Mouse (Mus musculus) heart, embryonic 14.5 days (tissue): ENCODE data around the gene B3gnt8. TPM values are rescaled to one million over a fixed set of nuclear protein-coding genes. Genes with fewer than 3 reads are reported as not detected.

ENCODE experiments used
- ATAC-seq: fragments of 200-750 bp; cut with Nextera tagmentation; 2 replicates; pipeline ENCODE4 v1.8.0; 2017; ENCODE audit warnings: low read depth, moderate TSS enrichment; ENCODE audit not compliant: insufficient number of reproducible peaks, insufficient read depth, low FRiP score
- H3K27ac ChIP-seq, 2 experiments: fragments of 200-500 bp in 1 of 2; fragments of 300-500 bp in 1 of 2; sonication (generic) in 1 of 2; replicated peaks in 1 of 2; 2 replicates each; pipeline ENCODE4 v1.5.1; 2012 to 2014; ENCODE audit warnings: low read depth in 2 of 2, low read length in 2 of 2, control low read depth in 1 of 2, mild to moderate bottlenecking in 1 of 2, mixed read lengths in 1 of 2; ENCODE audit not compliant: control insufficient read depth in 1 of 2, insufficient read depth in 1 of 2
- H3K27me3 ChIP-seq: fragments of 300-500 bp; sonication (generic); 2 replicates; pipeline ENCODE4 v1.6.1; 2014; ENCODE audit warnings: mild to moderate bottlenecking, low read length, control low read depth; ENCODE audit not compliant: control insufficient read depth, insufficient read depth
- H3K36me3 ChIP-seq: fragments of 300-500 bp; sonication (generic); 2 replicates; pipeline ENCODE4 v1.6.1; 2014; ENCODE audit warnings: mild to moderate bottlenecking, control low read depth, low read length, mixed read lengths; ENCODE audit not compliant: control insufficient read depth, insufficient read depth
- H3K4me1 ChIP-seq, 2 experiments: fragments of 200-500 bp in 1 of 2; fragments of 300-500 bp in 1 of 2; sonication (generic) in 1 of 2; 2 replicates each; pipeline ENCODE4 v1.6.1; 2012 to 2014; ENCODE audit warnings: low read length in 2 of 2, control low read depth in 1 of 2, mixed read lengths in 1 of 2; ENCODE audit not compliant: control insufficient read depth in 2 of 2, insufficient read depth in 2 of 2
- H3K4me2 ChIP-seq: fragments of 300-500 bp; sonication (generic); 2 replicates; pipeline ENCODE4 v1.6.1; 2014; ENCODE audit warnings: mild to moderate bottlenecking, low read length
- H3K4me3 ChIP-seq, 2 experiments: fragments of 200-500 bp in 1 of 2; fragments of 300-500 bp in 1 of 2; sonication (generic) in 1 of 2; 2 replicates each; pipeline ENCODE4 v1.5.1; 2012 to 2014; ENCODE audit warnings: low read length in 2 of 2, mild to moderate bottlenecking in 2 of 2, control low read depth in 1 of 2, low read depth in 1 of 2, moderate library complexity in 1 of 2; ENCODE audit not compliant: control insufficient read depth in 1 of 2, insufficient read depth in 1 of 2
- H3K9ac ChIP-seq: fragments of 300-500 bp; sonication (generic); 2 replicates; pipeline ENCODE4 v1.6.1; 2014; ENCODE audit warnings: mild to moderate bottlenecking, low read length
- H3K9me3 ChIP-seq: fragments of 300-500 bp; sonication (generic); 2 replicates; pipeline ENCODE4 v1.6.1; 2016; ENCODE audit warnings: low read length, control low read depth; ENCODE audit not compliant: control insufficient read depth
- WGBS: fragments of 180-500 bp; shearing (Covaris S2); extraction: QIAGEN DNeasy Blood & Tissue Kit; methylation state at CpG from one replicate; pipeline ENCODE4 v1.1.7; 2014; 5-methylcytosine and 5-hydroxymethylcytosine counted together
- polyA plus RNA-seq: library from polyadenylated mRNA; unstranded; fragments of >200 nt; fragmentation: Nextera tagmentation; extraction: Ambion mirVana; gene quantifications from 2 replicates; pipeline ENCODE4 v1.2.1, GENCODE M21; 2014

Gene B3gnt8
- polyA plus RNA-seq, 1 experiment from 2014 or later: 3.5 TPM

DNA sequence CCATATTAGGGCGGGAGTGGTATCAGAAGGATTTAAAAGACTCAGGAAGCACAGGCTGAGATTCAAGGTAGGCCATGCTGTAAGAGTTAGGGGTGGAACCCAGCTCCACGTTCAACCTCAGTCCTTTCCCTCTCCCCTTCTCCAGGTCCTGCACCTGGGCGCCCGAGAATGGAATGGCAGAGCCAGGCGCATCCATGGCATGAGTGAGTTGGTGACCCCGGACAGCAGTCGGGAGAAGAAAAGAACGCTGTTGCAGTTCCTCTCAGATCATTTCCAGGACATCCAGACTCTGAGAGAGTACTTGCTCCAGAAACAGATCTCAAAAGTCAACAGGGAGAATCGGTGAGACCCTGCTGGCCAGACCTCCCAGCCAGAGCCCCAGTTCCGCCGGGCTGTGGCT is 5.7 kb upstream of the B3gnt8 start:
- WGBS: 90% methylated on average over 11 of the region's 11 CpGs
- ATAC-seq: no peak

DNA sequence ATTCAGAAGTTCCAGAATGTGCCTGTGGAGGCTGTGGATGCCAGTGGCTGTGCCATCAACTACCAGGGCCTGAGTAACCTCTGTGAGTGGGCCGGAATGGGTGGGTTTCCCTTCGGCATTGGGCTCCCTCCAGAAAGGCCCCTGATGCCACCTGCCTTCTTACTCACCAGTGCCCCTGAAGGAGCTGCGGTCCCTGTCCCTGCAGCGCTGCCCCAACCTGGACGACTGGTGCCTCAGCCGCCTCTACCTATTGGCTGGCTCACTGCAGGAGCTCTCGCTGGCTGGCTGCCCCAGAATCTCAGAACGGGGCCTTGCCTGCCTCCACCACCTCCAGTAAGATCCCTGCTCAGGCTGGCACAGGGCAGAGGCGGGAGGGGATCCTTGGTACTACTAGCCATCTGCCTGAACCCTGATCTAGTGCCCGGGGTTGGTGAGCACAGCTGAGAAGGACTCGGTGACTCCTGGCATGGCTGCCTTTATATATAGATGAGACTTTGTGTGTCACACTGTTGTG is 2.5 kb upstream of the B3gnt8 start:
- no peak for ATAC-seq
- 88% methylated on average over 11 of the region's 11 CpGs for WGBS
- no peak overlapping the region for H3K4me3 ChIP-seq

More for the DNA sequence above, 5.7 kb upstream of the B3gnt8 start:
- no peaks in the 10 kb centered on the region for H3K27me3 ChIP-seq
- H3K36me3 ChIP-seq: peaks cover 47% of the 10 kb centered on the region
- no peak overlapping the region for H3K27ac ChIP-seq
- H3K4me3 ChIP-seq: no peak overlapping the region
- peaks cover 5 to 15% of the 10 kb centered on the region in 2 experiments for H3K4me1 ChIP-seq
- no peak overlapping the region for H3K4me2 ChIP-seq
- no peaks in the 10 kb centered on the region for H3K9me3 ChIP-seq
- no peak overlapping the region for H3K9ac ChIP-seq

DNA sequence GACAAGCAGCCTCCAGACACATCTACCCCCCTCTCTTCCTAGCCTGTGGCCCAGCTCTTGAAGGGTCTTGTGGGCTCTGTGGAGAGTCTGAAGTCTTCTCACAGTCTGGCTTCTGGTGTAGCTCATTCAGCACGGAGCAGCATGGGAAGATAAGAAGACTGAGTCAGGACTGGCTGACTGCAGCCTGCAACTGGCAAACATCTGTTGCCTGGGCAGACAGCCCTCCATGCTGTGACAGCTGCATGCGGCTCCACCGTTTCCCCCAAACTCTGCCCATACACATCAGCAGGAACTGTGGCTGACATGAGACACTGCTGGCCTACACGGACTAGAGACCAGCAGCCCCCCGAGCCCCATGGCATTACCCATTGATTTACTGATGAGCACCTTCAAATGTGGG is 1.6 kb upstream of the B3gnt8 start:
- 31% methylated on average over 5 of the region's 5 CpGs for WGBS
- peak overlapping the region in 1 of 2 experiments; percentile 65; a peak in 2 of 4 replicates for H3K27ac ChIP-seq
- no peak overlapping the region for H3K9ac ChIP-seq
- no peaks in the 10 kb centered on the region for H3K27me3 ChIP-seq
- no peaks in the 10 kb centered on the region for H3K9me3 ChIP-seq
- peaks cover 56% of the 10 kb centered on the region for H3K36me3 ChIP-seq
- H3K4me2 ChIP-seq: no peak overlapping the region
- peaks cover 14 to 40% of the 10 kb centered on the region in 2 experiments for H3K4me1 ChIP-seq
- ATAC-seq: no peak
- no peak overlapping the region for H3K4me3 ChIP-seq

More for the DNA sequence above, 2.5 kb upstream of the B3gnt8 start:
- Histone ChIP-seq H3K27ac (no peak overlapping the region; a peak in 1 of 4 replicates), H3K27me3 (no peaks in the 10 kb centered on the region), H3K4me1 (peaks cover 14 to 43% of the 10 kb centered on the region in 2 experiments), H3K4me2 (no peak overlapping the region), H3K9me3 (no peaks in the 10 kb centered on the region), H3K9ac (no peak overlapping the region), H3K36me3 (peaks cover 49% of the 10 kb centered on the region)

DNA sequence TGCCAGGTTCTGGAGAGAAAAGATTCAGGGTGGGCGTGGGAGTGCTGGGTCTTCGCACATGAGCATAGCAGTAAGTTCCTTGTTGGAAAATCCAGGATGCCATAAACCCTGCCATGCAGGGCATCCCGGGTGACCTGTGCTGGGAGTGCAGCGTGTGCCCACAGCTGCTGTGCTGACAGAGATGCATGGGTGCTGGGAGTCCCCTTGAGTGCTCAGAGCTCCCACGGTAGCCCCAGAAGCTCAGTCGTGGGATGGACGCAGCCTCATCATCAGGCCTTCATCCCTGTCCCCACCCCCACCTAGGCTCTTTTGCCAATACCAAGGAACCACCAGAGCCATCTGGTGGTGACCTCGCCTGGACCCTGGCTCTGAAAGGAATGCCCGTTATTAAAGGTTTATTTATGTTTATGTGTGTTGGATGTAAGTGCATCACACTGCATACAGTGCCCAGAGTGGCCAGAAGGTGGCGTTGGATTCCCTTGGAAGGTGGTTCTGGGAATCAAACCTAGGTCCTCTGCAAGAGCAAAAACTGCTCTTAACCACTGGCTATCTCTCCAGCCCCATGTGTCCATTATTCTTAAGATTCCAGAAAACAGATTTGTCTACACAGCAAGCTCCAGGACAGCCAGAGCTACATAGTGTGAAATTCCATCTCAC is 732 bp upstream of the B3gnt8 start:
- peaks cover 63% of the 10 kb centered on the region for H3K36me3 ChIP-seq
- no peak for ATAC-seq
- 77% methylated on average over 10 of the region's 10 CpGs for WGBS
- no peak overlapping the region for H3K9ac ChIP-seq
- no peaks in the 10 kb centered on the region for H3K27me3 ChIP-seq
- peaks cover 11 to 37% of the 10 kb centered on the region in 2 experiments; a peak in 3 of 4 replicates for H3K4me1 ChIP-seq
- H3K27ac ChIP-seq: peak overlapping the region in 1 of 2 experiments; percentile 79; a peak in 3 of 4 replicates
- H3K9me3 ChIP-seq: no peaks in the 10 kb centered on the region
- no peak overlapping the region for H3K4me3 ChIP-seq
- H3K4me2 ChIP-seq: no peak overlapping the region

DNA sequence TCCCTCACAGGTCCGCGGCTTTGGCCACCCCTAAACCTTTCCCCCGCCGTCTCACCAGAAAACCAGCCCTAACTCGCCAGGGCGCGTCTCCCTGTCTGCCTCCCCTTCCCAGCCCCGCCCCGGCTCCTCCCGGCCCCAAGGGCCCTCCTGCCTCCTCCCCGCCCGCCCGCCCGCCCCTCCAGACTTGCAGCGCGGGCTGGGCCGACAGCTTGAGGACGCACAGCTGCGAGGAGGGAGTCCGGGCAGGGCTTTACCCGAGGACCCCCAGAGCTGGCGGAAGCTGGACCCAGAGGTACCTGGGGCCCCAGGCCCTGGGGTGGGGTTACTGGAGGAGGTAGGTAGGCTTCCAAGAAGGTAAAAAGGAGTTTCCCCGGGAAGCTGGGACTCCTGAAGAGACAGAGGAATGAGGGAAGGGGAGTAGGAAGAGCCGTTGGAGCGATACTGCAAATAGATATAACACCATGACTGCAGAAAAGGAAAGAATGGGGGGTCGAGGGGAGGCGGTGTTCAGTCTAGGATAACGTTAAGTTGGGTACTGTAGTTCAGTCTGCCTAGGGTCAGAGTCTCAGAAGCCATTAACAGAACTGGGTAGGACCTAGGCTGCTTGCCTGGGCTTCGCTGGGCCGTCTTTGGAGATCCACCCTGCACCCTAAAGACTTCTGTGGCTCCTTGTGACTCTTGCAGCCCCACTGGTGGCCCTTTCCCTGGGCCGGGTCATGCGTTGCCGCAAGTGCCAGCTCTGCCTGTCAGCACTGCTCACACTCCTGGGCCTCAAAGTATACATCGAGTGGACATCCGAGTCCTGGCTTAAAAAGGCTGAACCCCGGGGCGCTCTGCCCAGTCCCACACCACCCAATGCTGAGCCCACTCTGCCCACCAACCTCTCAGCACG is 1.2 kb downstream of the B3gnt8 start:
- Histone ChIP-seq H3K4me2 (peak overlapping the region; percentile 67), H3K9ac (peak overlapping the region; percentile 68), H3K27ac (peak overlapping the region; percentile 48 to 79; a peak in 3 of 4 replicates), H3K27me3 (no peaks in the 10 kb centered on the region), H3K4me3 (peak overlapping the region; percentile 43 to 45), H3K9me3 (no peaks in the 10 kb centered on the region), H3K4me1 (peaks cover 11 to 37% of the 10 kb centered on the region in 2 experiments; a peak in 3 of 4 replicates), H3K36me3 (peaks cover 60% of the 10 kb centered on the region)
- WGBS: 14% methylated on average over 35 of the region's 38 CpGs
- ATAC-seq: 0 out of 2 replicates have a peak, but pooled peaks have one; percentile 55

DNA sequence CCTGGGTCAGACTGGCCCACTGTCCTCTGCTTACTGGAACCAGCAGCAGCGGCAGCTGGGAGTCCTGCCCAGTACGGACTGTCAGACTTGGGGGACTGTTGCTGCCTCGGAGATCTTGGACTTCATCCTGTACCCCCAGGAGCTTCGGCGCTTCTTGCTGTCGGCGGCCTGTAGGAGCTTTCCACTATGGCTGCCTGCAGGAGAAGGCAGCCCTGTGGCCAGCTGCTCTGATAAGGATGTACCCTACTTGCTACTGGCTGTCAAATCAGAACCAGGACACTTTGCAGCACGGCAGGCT is 1.8 kb downstream of the B3gnt8 start:
- H3K4me2 ChIP-seq: peak overlapping the region; percentile 67
- H3K4me3 ChIP-seq: peak overlapping the region; percentile 43 to 45; a peak in 2 of 4 replicates
- peak overlapping the region; percentile 68 for H3K9ac ChIP-seq
- no peaks in the 10 kb centered on the region for H3K27me3 ChIP-seq
- H3K4me1 ChIP-seq: peaks cover 11 to 37% of the 10 kb centered on the region in 2 experiments; a peak in 3 of 4 replicates
- no peaks in the 10 kb centered on the region for H3K9me3 ChIP-seq
- 31% methylated on average over 8 of the region's 8 CpGs for WGBS
- no peak for ATAC-seq
- no peak overlapping the region for H3K27ac ChIP-seq
- peaks cover 59% of the 10 kb centered on the region for H3K36me3 ChIP-seq

DNA sequence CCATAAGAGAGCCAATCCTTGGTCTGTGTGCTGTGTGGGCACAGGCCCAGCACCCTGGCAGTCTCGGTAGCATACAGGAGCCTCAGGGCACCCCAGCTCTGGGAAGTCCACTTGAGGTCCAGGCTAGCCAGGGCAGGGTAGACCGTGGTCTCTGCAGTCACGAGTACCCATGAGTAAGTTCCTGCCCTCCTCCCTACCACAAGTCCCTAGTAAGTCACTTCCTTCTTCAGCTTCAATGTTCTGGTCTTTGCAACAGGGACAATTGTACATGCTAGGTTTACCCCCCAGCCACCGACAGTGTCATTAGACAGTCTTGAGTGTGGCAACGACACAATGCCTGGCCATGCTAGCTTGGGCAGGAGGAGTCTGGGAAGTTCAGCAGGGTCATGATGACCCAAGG is 6.2 kb downstream of the B3gnt8 start:
- no peak overlapping the region for H3K4me2 ChIP-seq
- H3K36me3 ChIP-seq: peaks cover 46% of the 10 kb centered on the region
- H3K9me3 ChIP-seq: no peaks in the 10 kb centered on the region
- peaks cover 7 to 9% of the 10 kb centered on the region in 2 experiments; a peak in 3 of 4 replicates for H3K4me1 ChIP-seq
- H3K27me3 ChIP-seq: no peaks in the 10 kb centered on the region
- WGBS: 84% methylated on average over 5 of the region's 5 CpGs
- H3K9ac ChIP-seq: no peak overlapping the region
- no peak overlapping the region for H3K4me3 ChIP-seq
- no peak overlapping the region for H3K27ac ChIP-seq
- ATAC-seq: no peak
